Mouse (Mus musculus) ES-Bruce4 (cell line): ENCODE results near the gene Tenm4.

Source experiments
- CTCF ChIP-seq: IDR thresholded peaks from one replicate; pipeline ENCODE4 v1.8.1; 2011; ENCODE audit warnings: low read depth, low read length
- EP300 ChIP-seq: IDR thresholded peaks from 2 replicates; pipeline ENCODE4 v1.6.1; 2011; ENCODE audit warnings: low read depth, low read length; ENCODE audit not compliant: insufficient read depth

DNA sequence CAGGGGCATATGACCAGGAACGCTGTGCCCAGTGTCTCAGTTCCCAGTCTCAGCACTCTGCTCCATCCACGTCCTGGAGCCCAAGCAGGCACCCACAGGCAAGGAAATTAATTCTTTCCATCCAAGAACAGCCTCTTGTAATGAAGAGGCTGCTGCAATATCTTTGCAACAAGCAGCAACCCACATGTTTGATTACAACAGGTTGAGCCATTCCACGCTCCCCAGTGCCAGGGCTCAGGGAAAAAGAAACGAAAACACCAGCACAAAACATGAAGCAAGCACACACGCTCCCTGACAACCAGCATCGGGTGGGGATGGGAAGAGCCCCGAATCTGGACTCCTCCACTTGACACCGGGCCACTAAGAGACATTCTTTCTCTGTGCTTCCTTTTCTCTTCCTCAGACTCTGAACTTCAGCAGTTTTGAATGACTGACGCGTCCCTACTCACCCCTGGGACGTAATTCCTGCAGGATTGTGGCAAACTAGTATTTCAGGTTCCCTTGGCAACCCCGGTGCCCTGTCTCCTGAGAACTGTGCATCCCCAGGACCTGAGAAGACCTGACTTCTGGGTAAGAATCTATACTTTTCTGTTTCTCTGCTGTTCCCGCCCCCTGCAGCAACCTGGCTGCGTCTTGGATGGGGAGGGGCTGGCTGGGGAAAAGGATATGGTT, at the start of gene Tenm4:
- no peak for TF ChIP-seq EP300
- no peak for TF ChIP-seq CTCF
